Mouse (Mus musculus) forebrain, embryonic 11.5 days (tissue): Measurements from ENCODE around the gene Sun1. TPM values are rescaled to one million over a fixed set of nuclear protein-coding genes. Genes with fewer than 3 reads are reported as not detected.

Experiments
- ATAC-seq: fragments of 200-750 bp; cut with Nextera tagmentation; replicated peaks from 2 replicates; pipeline ENCODE4 v1.8.0; 2017; ENCODE audit warnings: moderate TSS enrichment; ENCODE audit not compliant: low FRiP score
- DNase-seq: peaks from one replicate; pipeline ENCODE4 v3.0.0-alpha.2; 2017; ENCODE audit warnings: low spot score
- H3K27ac ChIP-seq: fragments of 300-500 bp; sonication (generic); 2 replicates; pipeline ENCODE4 v1.5.1; 2014; ENCODE audit warnings: low read depth, low read length
- H3K27me3 ChIP-seq: fragments of 300-500 bp; sonication (generic); 2 replicates; pipeline ENCODE4 v1.6.1; 2014; ENCODE audit warnings: mild to moderate bottlenecking, low read length, mixed read lengths; ENCODE audit not compliant: control insufficient read depth, insufficient read depth
- H3K36me3 ChIP-seq: fragments of 300-500 bp; sonication (generic); 2 replicates; pipeline ENCODE4 v1.6.1; 2014; ENCODE audit warnings: mild to moderate bottlenecking, low read length, moderate library complexity, mixed read lengths; ENCODE audit not compliant: control insufficient read depth, insufficient read depth
- H3K4me1 ChIP-seq: fragments of 300-500 bp; sonication (generic); replicated peaks from 2 replicates; pipeline ENCODE4 v1.6.1; 2014; ENCODE audit warnings: low read length, mixed read lengths; ENCODE audit not compliant: control insufficient read depth, insufficient read depth
- H3K4me2 ChIP-seq: fragments of 300-500 bp; sonication (generic); 2 replicates; pipeline ENCODE4 v1.6.1; 2014; ENCODE audit warnings: low read depth, mild to moderate bottlenecking, low read length, moderate library complexity, mixed read lengths; ENCODE audit not compliant: severe bottlenecking
- H3K4me3 ChIP-seq: fragments of 300-500 bp; sonication (generic); 2 replicates; pipeline ENCODE4 v1.5.1; 2014; ENCODE audit warnings: low read depth, low read length
- H3K9ac ChIP-seq: fragments of 300-500 bp; sonication (generic); 2 replicates; pipeline ENCODE4 v1.6.1; 2014; ENCODE audit warnings: low read length
- H3K9me3 ChIP-seq: fragments of 300-500 bp; sonication (generic); 2 replicates; pipeline ENCODE4 v1.6.1; 2016; ENCODE audit warnings: low read length, mixed read lengths; ENCODE audit not compliant: control insufficient read depth
- WGBS: fragments of 180-500 bp; shearing (Covaris S2); extraction: QIAGEN DNeasy Blood & Tissue Kit; methylation state at CpG from one replicate; pipeline ENCODE4 v1.1.7; 2014; 5-methylcytosine and 5-hydroxymethylcytosine counted together
- polyA plus RNA-seq: library from polyadenylated mRNA; unstranded; fragments of >200 nt; fragmentation: Nextera tagmentation; extraction: Ambion mirVana; gene quantifications from 2 replicates; pipeline ENCODE4 v1.2.1, GENCODE M21; 2014

The Sun1 gene
- polyA plus RNA-seq, 1 experiment from 2014 or later, result 50.7 TPM

- 0 out of 2 replicates have a peak, but pooled peaks cover 2% of the 10 kb centered on the region for H3K4me1 ChIP-seq
- peaks cover 4% of the 10 kb centered on the region; the same call in 1 of the 2 replicates for H3K36me3 ChIP-seq
- no peak overlapping the region for H3K4me2 ChIP-seq
- no peak overlapping the region for H3K27ac ChIP-seq
- no peak overlapping the region for H3K9ac ChIP-seq
- DNase-seq (no peak), ATAC-seq (peak; percentile 14; the same call in 1 of the 2 replicates)
- no peaks in the 10 kb centered on the region for H3K9me3 ChIP-seq
- 53% methylated on average over 8 of the region's 8 CpGs for WGBS
- H3K27me3 ChIP-seq, result no peaks in the 10 kb centered on the region
- H3K4me3 ChIP-seq, result no peak overlapping the region
Measured at GRCm38 (mm10) chr5:139271994-139272554, 71.6 kb downstream of the Sun1 start.

- no peak overlapping the region for H3K9ac ChIP-seq
- DNase-seq (no peak), ATAC-seq (no peak)
- H3K4me2 ChIP-seq, result no peak overlapping the region
- H3K27me3 ChIP-seq, result no peaks in the 10 kb centered on the region
- H3K36me3 ChIP-seq, result no peaks in the 10 kb centered on the region
- H3K4me1 ChIP-seq, result no peaks in the 10 kb centered on the region
- WGBS, result 88% methylated on average over 8 of the region's 8 CpGs
- H3K4me3 ChIP-seq, result no peak overlapping the region
- H3K9me3 ChIP-seq, result no peaks in the 10 kb centered on the region
- no peak overlapping the region for H3K27ac ChIP-seq
Measured at GRCm38 (mm10) chr5:139277287-139277686, 76.8 kb downstream of the Sun1 start.

GRCm38 (mm10) chr5:139281373-139282112 is 81.1 kb downstream of the Sun1 start:
- no peaks in the 10 kb centered on the region for H3K4me1 ChIP-seq
- H3K27ac ChIP-seq, result no peak overlapping the region
- H3K4me2 ChIP-seq, result no peak overlapping the region
- no peak for DNase-seq
- WGBS, result 68% methylated on average over 10 of the region's 11 CpGs
- no peaks in the 10 kb centered on the region for H3K9me3 ChIP-seq
- no peak overlapping the region for H3K4me3 ChIP-seq
- ATAC-seq, result no peak
- no peak overlapping the region for H3K9ac ChIP-seq
- H3K27me3 ChIP-seq, result no peaks in the 10 kb centered on the region
- H3K36me3 ChIP-seq, result no peaks in the 10 kb centered on the region

- H3K27me3 ChIP-seq, result no peaks in the 10 kb centered on the region
- 5% methylated on average over 15 of the region's 15 CpGs for WGBS
- no peak overlapping the region for H3K27ac ChIP-seq
- H3K36me3 ChIP-seq, result no peaks in the 10 kb centered on the region
- ATAC-seq (peak; percentile 58; the same call in 1 of the 2 replicates), DNase-seq (peak; percentile 90)
- H3K4me1 ChIP-seq, result no peaks in the 10 kb centered on the region
- H3K9ac ChIP-seq, result no peak overlapping the region
- no peak overlapping the region for H3K4me3 ChIP-seq
- no peaks in the 10 kb centered on the region for H3K9me3 ChIP-seq
- H3K4me2 ChIP-seq, result no peak overlapping the region
Measured at GRCm38 (mm10) chr5:139282191-139282590, 81.8 kb downstream of the Sun1 start.

- 93% methylated on average over 14 of the region's 14 CpGs for WGBS
Measured at GRCm38 (mm10) chr5:139283460-139284180, 83.2 kb downstream of the Sun1 start.

GRCm38 (mm10) chr5:139285383-139286067 is 85.1 kb downstream of the Sun1 start:
- DNase-seq (no peak), ATAC-seq (no peak)
- Histone ChIP-seq H3K4me2 (no peak overlapping the region), H3K27ac (no peak overlapping the region), H3K4me1 (no peaks in the 10 kb centered on the region), H3K9ac (no peak overlapping the region), H3K9me3 (no peaks in the 10 kb centered on the region), H3K4me3 (no peak overlapping the region), H3K27me3 (no peaks in the 10 kb centered on the region), H3K36me3 (no peaks in the 10 kb centered on the region)
- 46% methylated on average over 8 of the region's 8 CpGs for WGBS

More at GRCm38 (mm10) chr5:139283460-139284180, 83.2 kb downstream of the Sun1 start:
- no peak overlapping the region for H3K27ac ChIP-seq
- H3K4me3 ChIP-seq, result no peak overlapping the region
- no peaks in the 10 kb centered on the region for H3K9me3 ChIP-seq
- ATAC-seq, result no peak
- DNase-seq, result no peak
- no peak overlapping the region for H3K9ac ChIP-seq
- H3K36me3 ChIP-seq, result no peaks in the 10 kb centered on the region
- no peaks in the 10 kb centered on the region for H3K4me1 ChIP-seq
- H3K4me2 ChIP-seq, result no peak overlapping the region
- no peaks in the 10 kb centered on the region for H3K27me3 ChIP-seq

- no peak for ATAC-seq
- no peak for DNase-seq
- Histone ChIP-seq H3K9ac (no peak overlapping the region), H3K36me3 (no peaks in the 10 kb centered on the region), H3K27ac (no peak overlapping the region), H3K4me1 (no peaks in the 10 kb centered on the region), H3K4me2 (no peak overlapping the region), H3K27me3 (no peaks in the 10 kb centered on the region), H3K4me3 (no peak overlapping the region), H3K9me3 (no peaks in the 10 kb centered on the region)
- 77% methylated on average over 14 of the region's 14 CpGs for WGBS
Measured at GRCm38 (mm10) chr5:139286142-139286941, 85.9 kb downstream of the Sun1 start.

GRCm38 (mm10) chr5:139287099-139287498 is 86.7 kb downstream of the Sun1 start:
- no peak overlapping the region for H3K4me2 ChIP-seq
- no peak overlapping the region for H3K4me3 ChIP-seq

More at GRCm38 (mm10) chr5:139287099-139287498, 86.7 kb downstream of the Sun1 start:
- no peaks in the 10 kb centered on the region for H3K27me3 ChIP-seq
- ATAC-seq (no peak), DNase-seq (no peak)
- no peak overlapping the region for H3K27ac ChIP-seq
- H3K36me3 ChIP-seq, result no peaks in the 10 kb centered on the region
- H3K9ac ChIP-seq, result no peak overlapping the region
- 94% methylated on average over 5 of the region's 5 CpGs for WGBS
- H3K4me1 ChIP-seq, result no peaks in the 10 kb centered on the region
- no peaks in the 10 kb centered on the region for H3K9me3 ChIP-seq
